Mouse (Mus musculus) neural tube, embryonic 11.5 days (tissue): ENCODE results near the gene Rfx8. TPM values are rescaled to one million over a fixed set of nuclear protein-coding genes. Genes with fewer than 3 reads are reported as not detected.

Source experiments
- ATAC-seq: fragments of 200-750 bp; cut with Nextera tagmentation; 2 replicates; pipeline ENCODE4 v1.8.0; 2017; ENCODE audit warnings: moderate number of reproducible peaks, mild to moderate bottlenecking, moderate TSS enrichment, moderate library complexity; ENCODE audit not compliant: insufficient read depth, low FRiP score, low TSS enrichment
- DNase-seq: peaks from one replicate; pipeline ENCODE4 v3.0.0-alpha.2; 2015; ENCODE audit warnings: low spot score
- H3K27ac ChIP-seq: fragments of 300-500 bp; sonication (generic); 2 replicates; pipeline ENCODE4 v1.5.1; 2014; ENCODE audit warnings: low read depth, mild to moderate bottlenecking, low read length
- H3K27me3 ChIP-seq: fragments of 300-500 bp; sonication (generic); 2 replicates; pipeline ENCODE4 v1.6.1; 2014; ENCODE audit warnings: mild to moderate bottlenecking, low read length, mixed read lengths; ENCODE audit not compliant: control insufficient read depth, insufficient read depth
- H3K36me3 ChIP-seq: fragments of 300-500 bp; sonication (generic); 2 replicates; pipeline ENCODE4 v1.6.1; 2014; ENCODE audit warnings: mild to moderate bottlenecking, low read length, moderate library complexity, mixed read lengths; ENCODE audit not compliant: control insufficient read depth, insufficient read depth
- H3K4me1 ChIP-seq: fragments of 300-500 bp; sonication (generic); 2 replicates; pipeline ENCODE4 v1.6.1; 2014; ENCODE audit warnings: low read length, mixed read lengths; ENCODE audit not compliant: control insufficient read depth, insufficient read depth
- H3K4me2 ChIP-seq: fragments of 300-500 bp; sonication (generic); 2 replicates; pipeline ENCODE4 v1.6.1; 2014; ENCODE audit warnings: low read depth, mild to moderate bottlenecking, moderate library complexity
- H3K4me3 ChIP-seq: fragments of 300-500 bp; sonication (generic); 2 replicates; pipeline ENCODE4 v1.5.1; 2014; ENCODE audit warnings: low read depth, low read length
- H3K9ac ChIP-seq: fragments of 300-500 bp; sonication (generic); 2 replicates; pipeline ENCODE4 v1.6.1; 2014; ENCODE audit warnings: mild to moderate bottlenecking, low read length
- H3K9me3 ChIP-seq: fragments of 300-500 bp; sonication (generic); 2 replicates; pipeline ENCODE4 v1.6.1; 2016; ENCODE audit warnings: low read length; ENCODE audit not compliant: control insufficient read depth
- WGBS: fragments of 180-500 bp; shearing (Covaris S2); extraction: QIAGEN DNeasy Blood & Tissue Kit; methylation state at CpG from one replicate; pipeline ENCODE4 v1.1.7; 2014; 5-methylcytosine and 5-hydroxymethylcytosine counted together
- polyA plus RNA-seq: library from polyadenylated mRNA; unstranded; fragments of >200 nt; fragmentation: Nextera tagmentation; extraction: Ambion mirVana; gene quantifications from 2 replicates; pipeline ENCODE4 v1.2.1, GENCODE M21; 2014

The Rfx8 gene
- polyA plus RNA-seq, 1 experiment from 2014 or later: 0.15 TPM

GRCm38 (mm10) chr1:39759231-39760175 lies 38.7 kb upstream of the Rfx8 start:
- H3K4me2 ChIP-seq: no peak overlapping the region
- no peaks in the 10 kb centered on the region for H3K36me3 ChIP-seq
- no peak overlapping the region for H3K4me3 ChIP-seq
- WGBS: 68% methylated on average over 9 of the region's 9 CpGs
- no peak overlapping the region for H3K27ac ChIP-seq
- H3K27me3 ChIP-seq: no peaks in the 10 kb centered on the region
- H3K9ac ChIP-seq: no peak overlapping the region
- ATAC-seq (no peak), DNase-seq (no peak)
- no peaks in the 10 kb centered on the region for H3K9me3 ChIP-seq
- H3K4me1 ChIP-seq: peaks cover 16% of the 10 kb centered on the region; the same call in 1 of the 2 replicates

- Histone ChIP-seq H3K4me1 (peaks cover 16% of the 10 kb centered on the region; the same call in 1 of the 2 replicates), H3K36me3 (no peaks in the 10 kb centered on the region), H3K27me3 (no peaks in the 10 kb centered on the region), H3K4me3 (no peak overlapping the region), H3K4me2 (no peak overlapping the region), H3K27ac (no peak overlapping the region), H3K9ac (no peak overlapping the region), H3K9me3 (no peaks in the 10 kb centered on the region)
- no peak for ATAC-seq
- DNase-seq: no peak
- WGBS: 76% methylated on average over 9 of the region's 9 CpGs
These were observed 37.4 kb upstream of the Rfx8 start for GRCm38 (mm10) chr1:39758244-39758643.

- no peaks in the 10 kb centered on the region for H3K27me3 ChIP-seq
- no peak overlapping the region for H3K27ac ChIP-seq
- no peaks in the 10 kb centered on the region for H3K9me3 ChIP-seq
- DNase-seq (no peak), ATAC-seq (no peak)
- no peak overlapping the region for H3K4me3 ChIP-seq
- H3K36me3 ChIP-seq: no peaks in the 10 kb centered on the region
- H3K4me2 ChIP-seq: no peak overlapping the region
- 85% methylated on average over 11 of the region's 11 CpGs for WGBS
- H3K9ac ChIP-seq: no peak overlapping the region
- H3K4me1 ChIP-seq: peaks cover 11% of the 10 kb centered on the region; the same call in 1 of the 2 replicates
These were observed 36.2 kb upstream of the Rfx8 start for GRCm38 (mm10) chr1:39756952-39757351.

GRCm38 (mm10) chr1:39754224-39754957 lies 33.6 kb upstream of the Rfx8 start:
- WGBS: 84% methylated on average over 13 of the region's 13 CpGs
- DNase-seq: no peak
- Histone ChIP-seq H3K4me3 (no peak overlapping the region), H3K4me1 (peaks cover 8% of the 10 kb centered on the region; the same call in 1 of the 2 replicates), H3K27me3 (no peaks in the 10 kb centered on the region), H3K4me2 (no peak overlapping the region), H3K27ac (no peak overlapping the region), H3K9ac (no peak overlapping the region), H3K9me3 (no peaks in the 10 kb centered on the region), H3K36me3 (no peaks in the 10 kb centered on the region)
- ATAC-seq: no peak

- Histone ChIP-seq H3K4me2 (no peak overlapping the region), H3K36me3 (no peaks in the 10 kb centered on the region), H3K4me3 (no peak overlapping the region), H3K4me1 (peaks cover 6% of the 10 kb centered on the region; the same call in 1 of the 2 replicates), H3K27ac (no peak overlapping the region), H3K9me3 (no peaks in the 10 kb centered on the region), H3K27me3 (no peaks in the 10 kb centered on the region), H3K9ac (no peak overlapping the region)
- DNase-seq (no peak), ATAC-seq (no peak)
- 78% methylated on average over 6 of the region's 6 CpGs for WGBS
These were observed 30.7 kb upstream of the Rfx8 start for GRCm38 (mm10) chr1:39751537-39751936.

DNA sequence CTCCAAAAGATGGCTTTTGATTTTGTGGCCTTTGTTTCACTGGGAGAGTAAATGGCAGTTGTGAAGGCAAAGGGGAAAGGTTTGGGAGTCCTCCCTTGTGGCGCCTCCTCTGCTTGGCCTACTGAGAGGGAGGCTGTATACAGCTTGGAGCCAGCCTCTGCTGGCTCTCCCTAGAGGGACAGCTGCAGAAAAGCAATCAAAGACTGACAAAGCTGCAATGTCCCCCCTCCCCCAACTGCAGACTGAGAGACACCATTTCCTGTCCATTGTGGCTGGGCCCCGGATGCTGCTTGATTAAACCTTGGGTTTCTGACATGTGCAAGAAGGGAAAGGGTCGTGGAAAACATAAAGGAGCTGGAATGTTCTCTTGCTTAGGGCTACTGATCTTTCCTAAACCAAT lies 28.9 kb upstream of the Rfx8 start:
- Histone ChIP-seq H3K9ac (no peak overlapping the region), H3K27ac (no peak overlapping the region), H3K4me3 (no peak overlapping the region), H3K4me1 (peaks cover 6% of the 10 kb centered on the region; the same call in 1 of the 2 replicates), H3K4me2 (no peak overlapping the region), H3K9me3 (no peaks in the 10 kb centered on the region), H3K36me3 (no peaks in the 10 kb centered on the region), H3K27me3 (no peaks in the 10 kb centered on the region)
- no peak for DNase-seq
- WGBS: 23% methylated on average over 3 of the region's 3 CpGs
- ATAC-seq: no peak

GRCm38 (mm10) chr1:39749214-39749613 lies 28.4 kb upstream of the Rfx8 start:
- no peak overlapping the region for H3K27ac ChIP-seq
- 38% methylated on average over 1 of the region's 1 CpGs for WGBS

GRCm38 (mm10) chr1:39748666-39749065 lies 27.9 kb upstream of the Rfx8 start:
- H3K4me1 ChIP-seq: peaks cover 6% of the 10 kb centered on the region; the same call in 1 of the 2 replicates
- H3K4me2 ChIP-seq: no peak overlapping the region
- H3K27ac ChIP-seq: no peak overlapping the region
- H3K36me3 ChIP-seq: no peaks in the 10 kb centered on the region
- no peak overlapping the region for H3K9ac ChIP-seq
- ATAC-seq: no peak
- H3K4me3 ChIP-seq: no peak overlapping the region
- 84% methylated on average over 6 of the region's 6 CpGs for WGBS
- no peak for DNase-seq
- H3K9me3 ChIP-seq: no peaks in the 10 kb centered on the region
- H3K27me3 ChIP-seq: no peaks in the 10 kb centered on the region

More at GRCm38 (mm10) chr1:39749214-39749613, 28.4 kb upstream of the Rfx8 start:
- no peaks in the 10 kb centered on the region for H3K36me3 ChIP-seq
- H3K9ac ChIP-seq: no peak overlapping the region
- DNase-seq (no peak), ATAC-seq (no peak)
- H3K4me2 ChIP-seq: no peak overlapping the region
- no peaks in the 10 kb centered on the region for H3K27me3 ChIP-seq
- H3K9me3 ChIP-seq: no peaks in the 10 kb centered on the region
- no peak overlapping the region for H3K4me3 ChIP-seq
- peaks cover 6% of the 10 kb centered on the region; the same call in 1 of the 2 replicates for H3K4me1 ChIP-seq
